Mouse (Mus musculus) heart, adult 2 months (tissue): Measurements from ENCODE around the gene Pskh1.

ENCODE experiments used
- CTCF ChIP-seq: fragments of 200-600 bp; IDR thresholded peaks from 2 replicates; pipeline ENCODE4 v1.8.1; 2022; ENCODE audit warnings: antibody characterized with exemption, mild to moderate bottlenecking, moderate library complexity
- EP300 ChIP-seq: fragments of 200-500 bp; IDR thresholded peaks from 2 replicates; pipeline ENCODE4 v1.6.1; 2011; ENCODE audit warnings: low read depth, low read length, control low read depth; ENCODE audit not compliant: insufficient read depth
- POLR2A ChIP-seq: fragments of 200-500 bp; IDR thresholded peaks from 2 replicates; pipeline ENCODE4 v1.6.1; 2011; ENCODE audit warnings: mild to moderate bottlenecking, low read depth, low read length, control low read depth; ENCODE audit not compliant: insufficient read depth

DNA sequence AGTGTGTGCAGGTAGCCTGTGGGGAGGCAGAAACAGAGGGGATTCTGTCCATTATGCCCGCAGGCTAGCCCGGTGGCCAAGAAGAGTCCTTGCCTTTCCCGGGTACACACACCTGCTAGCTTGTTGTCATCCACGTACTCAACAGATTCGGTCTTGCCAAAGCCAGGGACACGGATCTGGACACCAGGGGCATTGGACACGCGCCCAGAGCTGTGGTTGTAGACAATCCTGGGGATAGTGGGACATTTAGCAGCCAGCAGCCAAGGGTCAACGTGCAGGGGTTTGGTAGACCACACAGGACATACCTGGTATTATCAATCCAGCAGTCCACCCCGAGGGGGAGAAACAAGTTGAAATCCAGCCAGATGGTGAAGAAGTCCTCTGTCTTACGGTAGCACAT, 41.8 kb downstream of the Pskh1 start:
- TF ChIP-seq POLR2A: no peak
- no peak for TF ChIP-seq EP300
- no peak for TF ChIP-seq CTCF
